Mouse (Mus musculus) hindbrain, embryonic 16.5 days (tissue): ENCODE results near the gene Epn2. TPM values are rescaled to one million over a fixed set of nuclear protein-coding genes. Genes with fewer than 3 reads are reported as not detected.

ENCODE experiments used
- ATAC-seq: fragments of 200-750 bp; cut with Nextera tagmentation; 2 replicates; pipeline ENCODE4 v1.8.0; 2017; ENCODE audit warnings: moderate TSS enrichment, moderate library complexity
- H3K27ac ChIP-seq: fragments of 300-500 bp; sonication (generic); 2 replicates; pipeline ENCODE4 v1.5.1; 2014; ENCODE audit warnings: low read depth, mild to moderate bottlenecking, control low read depth, low read length, moderate library complexity
- H3K27me3 ChIP-seq: fragments of 300-500 bp; sonication (generic); replicated peaks from 2 replicates; pipeline ENCODE4 v1.6.1; 2014; ENCODE audit warnings: low read length; ENCODE audit not compliant: control insufficient read depth, insufficient read depth
- H3K36me3 ChIP-seq: fragments of 300-500 bp; sonication (generic); 2 replicates; pipeline ENCODE4 v1.6.1; 2014; ENCODE audit warnings: mild to moderate bottlenecking, low read length, moderate library complexity, mixed read lengths; ENCODE audit not compliant: control insufficient read depth, insufficient read depth
- H3K4me1 ChIP-seq: fragments of 300-500 bp; sonication (generic); 2 replicates; pipeline ENCODE4 v1.6.1; 2014; ENCODE audit warnings: low read depth, low read length; ENCODE audit not compliant: control insufficient read depth, insufficient read depth
- H3K4me2 ChIP-seq: fragments of 300-500 bp; sonication (generic); 2 replicates; pipeline ENCODE4 v1.6.1; 2014; ENCODE audit warnings: mild to moderate bottlenecking, low read length, control low read depth, moderate library complexity
- H3K4me3 ChIP-seq: fragments of 300-500 bp; sonication (generic); 2 replicates; pipeline ENCODE4 v1.5.1; 2014; ENCODE audit warnings: mild to moderate bottlenecking, low read length, control low read depth, moderate library complexity
- H3K9ac ChIP-seq: fragments of 300-500 bp; sonication (generic); 2 replicates; pipeline ENCODE4 v1.6.1; 2014; ENCODE audit warnings: low read depth, mild to moderate bottlenecking, control low read depth, low read length, moderate library complexity
- H3K9me3 ChIP-seq: fragments of 300-500 bp; sonication (generic); 2 replicates; pipeline ENCODE4 v1.6.1; 2014; ENCODE audit warnings: mild to moderate bottlenecking, low read length, moderate library complexity; ENCODE audit not compliant: control insufficient read depth
- WGBS: fragments of 180-500 bp; shearing (Covaris S2); extraction: QIAGEN DNeasy Blood & Tissue Kit; methylation state at CpG from one replicate; pipeline ENCODE4 v1.1.7; 2014; 5-methylcytosine and 5-hydroxymethylcytosine counted together
- polyA plus RNA-seq: library from polyadenylated mRNA; unstranded; fragments of >200 nt; fragmentation: Nextera tagmentation; extraction: Ambion mirVana; gene quantifications from 2 replicates; pipeline ENCODE4 v1.2.1, GENCODE M21; 2015

Gene Epn2
- polyA plus RNA-seq, 1 experiment from 2014 or later = 66.9 TPM

DNA sequence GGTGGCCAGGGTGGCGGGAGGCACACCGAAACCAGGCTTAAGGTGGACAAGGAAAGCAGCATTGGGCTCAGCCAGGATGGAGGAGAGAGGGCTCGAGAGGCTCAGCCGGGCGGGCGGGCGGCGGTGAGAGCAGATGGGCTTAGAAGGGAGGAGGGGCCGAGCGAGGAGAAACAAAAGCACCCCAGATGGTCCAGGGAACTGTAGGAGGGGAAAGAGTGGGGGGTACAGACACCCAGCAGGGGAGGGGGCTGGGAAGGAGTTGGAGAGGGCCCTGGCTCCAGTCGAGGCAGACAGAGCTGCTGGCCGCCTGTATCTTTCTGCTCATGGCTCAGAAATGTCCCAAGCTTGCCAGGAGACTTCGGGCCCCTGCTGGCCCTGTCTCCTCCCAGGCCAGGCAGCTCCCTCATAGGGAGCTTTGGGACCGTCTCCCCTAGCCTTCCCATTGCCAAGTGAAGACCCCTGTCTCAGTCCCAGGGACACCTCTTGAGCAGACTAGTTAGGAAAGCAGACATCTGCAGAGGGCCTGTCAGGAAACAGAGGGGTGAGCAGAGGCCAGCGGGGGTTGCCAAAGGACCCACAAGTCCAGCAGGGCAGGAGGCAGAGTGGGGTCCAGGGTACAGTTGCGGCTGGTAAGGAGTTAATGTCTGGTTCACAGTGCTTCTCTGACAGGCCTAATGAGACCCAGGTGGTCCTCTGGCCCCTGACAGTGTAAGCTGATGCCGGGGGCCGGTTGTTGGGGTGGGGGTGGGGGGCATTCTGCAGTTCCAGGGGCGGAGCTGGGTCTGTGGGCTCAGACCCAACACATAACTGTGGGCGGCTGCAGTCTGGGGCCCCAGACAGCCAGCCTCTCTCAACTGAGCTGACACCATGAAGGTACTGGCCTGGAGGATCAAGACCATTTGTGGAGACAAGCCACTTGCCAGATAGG is 94.6 kb downstream of the Epn2 start, which contains the start of gene Mfap4:
Mfap4 (plus strand) TSS at position 819 of the 928 bp plus-strand sequence.
- Histone ChIP-seq H3K27me3 (no peaks in the 10 kb centered on the region), H3K9ac (peak within 1 kb of the TSS; percentile 56), H3K4me3 (peak within 1 kb of the TSS; percentile 23), H3K9me3 (no peaks in the 10 kb centered on the region), H3K36me3 (peaks cover 16% of the 10 kb centered on the region), H3K27ac (peak within 1 kb of the TSS; percentile 71), H3K4me2 (peak within 1 kb of the TSS; percentile 38), H3K4me1 (peaks cover 27% of the 10 kb centered on the region)
- 8% methylated on average over 20 of the region's 20 CpGs for WGBS
- ATAC-seq = peak; percentile 66

GRCm38 (mm10) chr11:61484256-61484612 is 95.3 kb downstream of the Epn2 start:
- H3K4me3 ChIP-seq = no peak overlapping the region
- no peaks in the 10 kb centered on the region for H3K9me3 ChIP-seq
- H3K27me3 ChIP-seq = no peaks in the 10 kb centered on the region
- ATAC-seq = no peak
- H3K36me3 ChIP-seq = peaks cover 10% of the 10 kb centered on the region
- peak overlapping the region; percentile 71 for H3K27ac ChIP-seq
- 12% methylated on average over 10 of the region's 10 CpGs for WGBS
- H3K4me1 ChIP-seq = peaks cover 24% of the 10 kb centered on the region
- peak overlapping the region; percentile 33 for H3K4me2 ChIP-seq
- H3K9ac ChIP-seq = peak overlapping the region; percentile 56; the same call in 1 of the 2 replicates

DNA sequence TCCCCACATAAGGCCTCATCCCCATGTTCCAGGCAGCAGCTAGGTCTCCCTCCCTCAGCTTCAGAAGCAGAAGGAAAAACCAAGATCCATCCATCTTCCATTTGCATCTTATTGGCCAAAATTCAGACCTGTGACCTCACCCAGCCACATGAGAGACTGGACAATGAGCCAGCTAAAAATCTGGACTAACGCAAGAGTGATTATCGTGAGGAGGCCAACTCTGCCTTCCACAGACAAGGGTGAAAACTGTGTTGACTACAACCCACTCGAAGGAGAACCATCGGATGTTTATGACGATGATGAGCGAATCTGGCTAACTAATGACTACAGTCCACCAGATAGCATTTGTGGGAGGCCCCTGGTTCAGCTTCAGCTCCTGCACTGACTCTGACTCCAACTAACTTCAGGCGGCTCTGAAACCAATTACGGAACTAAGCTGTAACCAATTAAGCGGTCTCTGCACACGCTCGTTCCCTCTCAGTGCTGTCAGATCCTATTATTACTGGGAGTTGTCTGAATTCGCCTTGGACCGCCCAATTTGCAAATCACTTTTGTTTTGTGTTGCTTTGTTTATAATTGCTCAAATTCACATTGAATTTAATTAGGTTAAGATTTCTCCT is 96.2 kb downstream of the Epn2 start:
- no peak overlapping the region for H3K9ac ChIP-seq
- WGBS = 63% methylated on average over 13 of the region's 13 CpGs
- ATAC-seq = no peak
- no peaks in the 10 kb centered on the region for H3K27me3 ChIP-seq
- no peak overlapping the region for H3K4me3 ChIP-seq
- H3K27ac ChIP-seq = 0 out of 2 replicates have a peak overlapping the region, but pooled peaks have one; percentile 23
- H3K4me2 ChIP-seq = no peak overlapping the region
- H3K4me1 ChIP-seq = peaks cover 24% of the 10 kb centered on the region
- no peaks in the 10 kb centered on the region for H3K9me3 ChIP-seq
- peaks cover 6% of the 10 kb centered on the region for H3K36me3 ChIP-seq

DNA sequence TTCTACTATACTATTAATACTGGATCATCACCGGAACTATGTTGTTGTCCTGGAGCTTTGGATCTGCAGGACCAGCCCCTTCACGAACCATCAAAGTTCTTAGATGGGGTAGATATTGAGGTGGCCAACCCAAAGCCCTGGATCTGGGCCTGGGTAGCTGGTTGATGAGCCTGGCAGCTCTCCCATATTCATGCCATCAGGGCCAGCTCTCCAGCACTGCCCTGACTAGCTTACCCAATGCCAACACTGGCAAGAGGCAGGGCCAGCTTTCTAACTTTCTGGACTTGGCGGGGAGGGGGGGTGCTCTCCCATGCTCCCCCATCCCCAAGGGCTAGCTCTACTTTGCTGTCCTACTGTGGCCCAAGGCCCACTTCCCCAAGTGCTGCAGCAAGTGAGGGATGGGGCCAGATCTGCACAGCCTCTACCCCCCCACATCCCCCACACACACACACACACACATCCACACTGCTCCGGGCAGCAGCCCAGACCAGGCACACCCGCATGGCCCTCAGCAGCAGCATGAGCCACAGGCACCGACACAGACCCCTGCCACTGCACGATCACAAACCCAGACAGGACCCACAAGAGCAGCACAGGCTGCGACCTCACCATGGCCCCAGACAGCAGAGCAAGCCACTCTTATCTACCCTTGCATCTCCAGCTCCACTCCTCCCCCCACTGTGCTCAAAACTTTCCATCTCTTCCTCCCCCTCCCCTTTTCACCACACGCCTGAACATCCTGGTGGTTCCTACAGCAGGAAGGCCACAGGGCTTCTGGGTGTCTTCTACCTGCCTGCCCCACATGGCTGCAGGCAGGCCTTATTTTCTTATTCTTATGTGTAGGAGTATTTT is 98.0 kb downstream of the Epn2 start:
- Histone ChIP-seq H3K27me3 (no peaks in the 10 kb centered on the region), H3K4me2 (no peak overlapping the region), H3K9me3 (no peaks in the 10 kb centered on the region), H3K36me3 (no peaks in the 10 kb centered on the region), H3K4me1 (peaks cover 21% of the 10 kb centered on the region), H3K4me3 (no peak overlapping the region), H3K9ac (no peak overlapping the region), H3K27ac (no peak overlapping the region; the same call in 1 of the 2 replicates)
- peak; percentile 31; the same call in 1 of the 2 replicates for ATAC-seq
- 76% methylated on average over 9 of the region's 9 CpGs for WGBS

DNA sequence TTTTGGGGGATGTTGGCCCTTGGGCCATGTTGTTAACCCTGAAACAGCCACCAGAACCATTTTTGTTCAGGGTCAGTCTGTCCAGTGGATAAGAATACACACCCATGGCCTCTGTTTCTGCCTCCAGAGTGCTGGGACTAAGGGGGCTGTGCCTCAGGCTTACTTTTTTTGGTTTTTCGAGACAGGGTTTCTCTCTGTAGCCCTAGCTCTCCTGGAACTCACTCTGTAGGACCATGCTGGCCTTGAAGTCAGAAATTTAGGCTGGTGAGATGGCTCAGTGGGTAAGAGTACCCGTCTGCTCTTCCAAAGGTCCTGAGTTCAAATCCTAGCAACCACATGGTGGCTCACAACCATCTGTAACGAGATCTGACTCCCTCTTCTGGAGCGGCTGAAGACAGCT is 100.7 kb downstream of the Epn2 start:
- WGBS = 86% methylated on average over 4 of the region's 4 CpGs
- Histone ChIP-seq H3K4me3 (no peak overlapping the region), H3K36me3 (no peaks in the 10 kb centered on the region), H3K27me3 (no peaks in the 10 kb centered on the region), H3K9ac (no peak overlapping the region), H3K9me3 (no peaks in the 10 kb centered on the region), H3K27ac (no peak overlapping the region), H3K4me1 (peaks cover 3% of the 10 kb centered on the region; the same call in 1 of the 2 replicates), H3K4me2 (no peak overlapping the region)
- no peak for ATAC-seq

DNA sequence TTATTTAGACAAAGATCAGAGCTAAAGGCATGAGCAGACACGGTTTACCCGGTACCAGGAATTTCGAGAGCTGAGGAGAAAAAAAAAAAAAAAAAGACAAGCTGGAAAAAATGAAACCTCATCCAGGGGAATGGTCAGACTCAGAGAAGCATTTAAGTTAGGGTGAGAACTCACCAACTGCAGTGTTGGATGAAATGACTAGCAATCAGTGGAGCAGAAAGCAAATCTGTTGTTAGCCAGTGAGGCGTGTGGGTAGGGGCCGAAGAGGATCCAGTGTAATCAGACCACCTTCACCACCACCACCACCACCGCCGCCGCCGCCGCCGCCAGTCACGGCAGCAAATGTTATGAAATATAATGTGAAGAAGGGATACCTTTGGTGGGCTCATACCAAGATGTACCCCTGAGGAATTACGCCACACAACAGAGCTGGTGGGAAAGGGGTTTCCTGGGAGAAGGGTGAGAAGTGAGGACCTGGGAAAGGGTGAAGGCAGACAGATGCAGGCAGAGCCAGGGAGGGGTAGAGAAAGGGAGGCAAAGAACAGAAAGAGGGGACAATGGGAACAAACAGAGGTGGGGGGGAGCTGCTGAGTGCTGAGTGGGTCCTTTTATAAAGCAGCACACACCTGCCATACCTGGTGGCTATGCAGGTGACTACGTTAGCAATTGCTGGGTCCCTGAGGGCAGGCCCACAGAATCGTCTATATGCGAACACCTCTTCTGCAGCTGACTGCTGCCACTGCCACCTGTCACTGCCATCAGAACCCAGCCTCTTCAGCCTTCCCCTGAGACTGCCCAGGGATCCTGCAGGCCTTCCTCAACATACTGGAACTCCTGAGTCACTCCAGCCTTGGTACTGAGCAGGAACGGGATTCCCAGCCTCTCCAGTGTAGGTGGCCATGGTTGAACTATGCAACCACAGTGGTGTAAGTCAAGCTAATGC is 101.7 kb downstream of the Epn2 start:
- WGBS = 43% methylated on average over 17 of the region's 17 CpGs
- Histone ChIP-seq H3K4me1 (peaks cover 3% of the 10 kb centered on the region; the same call in 1 of the 2 replicates), H3K4me3 (no peak overlapping the region; the same call in 1 of the 2 replicates), H3K9ac (peak overlapping the region; percentile 27; the same call in 1 of the 2 replicates), H3K27ac (peak overlapping the region; percentile 12; the same call in 1 of the 2 replicates), H3K36me3 (no peaks in the 10 kb centered on the region), H3K27me3 (no peaks in the 10 kb centered on the region), H3K4me2 (peak overlapping the region; percentile 40), H3K9me3 (no peaks in the 10 kb centered on the region)
- no peak for ATAC-seq

DNA sequence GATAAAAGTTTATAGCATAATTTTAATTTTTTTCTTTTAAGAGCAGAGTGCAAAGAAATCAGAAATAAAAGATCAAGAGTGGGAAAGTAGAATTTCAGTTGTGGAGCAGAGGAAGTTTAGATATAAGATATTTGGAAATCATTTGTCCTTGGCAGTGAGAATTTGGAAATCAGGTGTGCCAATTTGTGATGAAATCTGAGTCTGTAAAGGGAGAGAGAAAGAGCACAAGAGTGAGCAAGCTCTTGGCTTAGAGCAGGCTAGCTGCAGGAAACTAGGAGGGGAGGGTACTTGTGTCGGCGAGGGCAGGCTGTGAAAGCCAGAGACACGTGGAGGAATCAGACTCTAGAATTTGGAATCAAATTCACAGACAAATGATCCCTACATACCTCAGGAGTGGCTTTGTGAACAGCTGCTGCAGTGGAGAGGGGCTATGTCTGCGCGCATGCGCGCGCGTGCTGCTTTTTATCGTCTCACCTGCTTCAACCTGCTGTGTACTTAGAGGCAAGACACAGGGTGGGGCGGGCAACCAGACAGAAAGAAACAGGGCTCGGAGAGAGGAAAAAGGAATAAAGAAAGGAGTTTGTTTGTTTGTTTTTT is 102.6 kb downstream of the Epn2 start:
- no peaks in the 10 kb centered on the region for H3K9me3 ChIP-seq
- H3K27ac ChIP-seq = no peak overlapping the region
- peak overlapping the region; percentile 6; the same call in 1 of the 2 replicates for H3K4me3 ChIP-seq
- no peaks in the 10 kb centered on the region for H3K27me3 ChIP-seq
- peak; percentile 74 for ATAC-seq
- H3K9ac ChIP-seq = peak overlapping the region; percentile 0; the same call in 1 of the 2 replicates
- peak overlapping the region; percentile 40 for H3K4me2 ChIP-seq
- WGBS = 47% methylated on average over 12 of the region's 12 CpGs
- peaks cover 3% of the 10 kb centered on the region; the same call in 1 of the 2 replicates for H3K4me1 ChIP-seq
- H3K36me3 ChIP-seq = no peaks in the 10 kb centered on the region
